Mouse (Mus musculus) heart, postnatal 36 days (tissue): ENCODE measurements around the gene Cpm. TPM values are rescaled to one million over a fixed set of nuclear protein-coding genes. Genes with fewer than 3 reads are reported as not detected.
A peak's percentile ranks its signal among the peaks of the same experiment; 100 is the strongest.
"Not testable (repeated sequence)": the region's sequence is repeated elsewhere in the genome, so short reads cannot be mapped to it uniquely, and the experiment has no call there.

ENCODE experiments used
- DNase-seq, 2 experiments: peaks; one replicate each; pipeline ENCODE4 v3.0.0; 2021 to 2022
- intact Hi-C: fragments of 180-260 bp; cut with DNase I; formaldehyde crosslinking; loops from one replicate; pipeline ENCODE4 v1.15.1; 2025
- total RNA-seq, 2 experiments: library from RNA; stranded (reverse); gene quantifications; 2 replicates each; pipeline ENCODE4 v1.2.3; 2021

Gene Cpm
- total RNA-seq, 2 experiments from 2014 or later = 3.7 to 3.9 TPM

GRCm38 (mm10) chr10:117709930-117710603 is 80.8 kb downstream of the Cpm start:
- DNase-seq = peak; percentile 79 to 89
- intact Hi-C loops = loop anchor here (2.0 kb wide), 1 partner anchor 35 kb away; no protein-coding TSS in a partner anchor

DNA sequence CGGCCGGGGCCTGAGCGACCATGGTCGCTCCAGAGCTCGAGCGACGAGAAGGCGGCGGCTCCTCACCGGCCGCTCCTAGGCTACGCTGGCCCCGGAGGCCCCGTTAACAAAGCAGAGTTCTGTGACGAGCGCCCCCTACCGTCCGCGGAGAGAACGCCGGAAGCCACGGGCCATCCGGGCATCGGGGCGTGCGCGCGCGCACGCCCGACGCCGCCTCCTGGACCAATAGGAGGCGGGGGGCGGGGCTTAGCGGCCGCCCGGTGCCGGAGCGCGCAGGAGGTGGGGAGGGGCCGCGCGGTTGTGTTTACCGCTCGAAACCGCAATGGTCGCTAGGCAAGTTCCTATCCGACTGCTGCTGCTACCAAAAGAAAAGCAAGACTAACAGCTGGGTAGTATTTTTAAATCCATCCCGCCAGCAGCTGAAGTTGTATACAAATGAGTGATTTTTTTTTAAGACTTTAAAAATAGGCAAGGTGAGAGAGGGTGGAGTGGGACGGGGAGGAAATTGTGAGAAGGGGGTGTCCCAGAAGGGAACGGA is 81.4 kb downstream of the Cpm start, which contains the start of gene Mdm2:
Mdm2 (minus strand) TSS at position 155 of the 538 bp plus-strand sequence.
- DNase-seq = peak; percentile 98 to 99
- intact Hi-C loops = loop anchor here (2.0 kb wide), 1 partner anchor 34 kb away; no protein-coding TSS in a partner anchor

GRCm38 (mm10) chr10:117711408-117711807 is 82.1 kb downstream of the Cpm start:
- intact Hi-C loops = loop anchor here (2.0 kb wide), 1 partner anchor 33 kb away; no protein-coding TSS in a partner anchor
- DNase-seq = no peak

GRCm38 (mm10) chr10:117712191-117712754 is 83.0 kb downstream of the Cpm start:
- intact Hi-C loops = no loop called here
- DNase-seq = no peak

DNA sequence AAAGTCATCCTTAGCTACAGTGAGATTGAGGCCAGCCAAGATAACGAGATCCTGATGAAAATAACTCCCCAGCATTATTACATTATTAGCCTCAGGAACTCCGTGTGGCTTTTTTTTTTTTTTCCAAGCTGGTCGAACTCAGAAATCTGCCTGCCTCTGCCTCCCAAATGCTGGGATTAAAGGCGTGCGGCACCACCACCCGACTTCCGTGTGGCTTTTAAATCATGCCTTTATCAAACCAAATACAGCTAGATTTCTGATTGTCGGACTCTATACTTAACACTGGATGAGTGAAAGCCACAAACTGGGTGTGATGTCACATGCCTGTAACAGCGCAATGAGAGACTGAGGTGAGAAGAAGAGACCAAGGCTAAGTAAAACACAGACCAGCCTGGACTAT is 83.6 kb downstream of the Cpm start:
- DNase-seq = no peak
- intact Hi-C loops = no loop called here

GRCm38 (mm10) chr10:117713466-117713865 is 84.2 kb downstream of the Cpm start:
- no peak for DNase-seq
- intact Hi-C loops = no loop called here

DNA sequence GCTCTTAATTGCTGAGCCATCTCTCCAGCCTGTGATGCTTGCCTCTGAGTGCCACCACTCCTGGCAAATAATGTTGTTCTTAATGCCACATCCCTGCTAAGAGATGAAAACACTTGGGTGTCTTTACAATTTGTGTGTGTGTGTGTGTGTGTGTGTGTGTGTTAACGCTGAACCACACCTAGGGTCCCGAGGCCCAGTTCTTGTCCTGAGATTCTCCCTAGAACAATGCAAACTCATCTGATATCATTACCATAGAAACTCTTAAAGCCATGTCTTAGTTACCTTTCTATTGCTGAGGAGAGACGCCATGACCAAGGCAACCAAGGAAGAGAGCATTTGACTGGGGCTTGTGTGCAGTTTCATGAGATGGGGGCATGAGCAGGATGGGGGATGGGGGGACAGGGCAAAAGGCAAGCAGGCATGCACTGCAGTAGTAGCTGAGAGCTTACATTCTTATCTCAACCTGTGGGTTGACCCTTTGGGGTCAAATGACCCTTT is 84.8 kb downstream of the Cpm start:
- intact Hi-C loops = no loop called here

GRCm38 (mm10) chr10:117714928-117715500 is 85.7 kb downstream of the Cpm start:
- no peak for DNase-seq
- intact Hi-C loops = no loop called here

More for the DNA sequence above, 84.8 kb downstream of the Cpm start:
- no peak for DNase-seq

- intact Hi-C loops, DNase-seq: not testable (repeated sequence)
Measured at GRCm38 (mm10) chr10:117715654-117716053, 86.4 kb downstream of the Cpm start.

- intact Hi-C loops = no loop called here
- DNase-seq = no peak
Measured at GRCm38 (mm10) chr10:117716686-117717085, 87.4 kb downstream of the Cpm start.

DNA sequence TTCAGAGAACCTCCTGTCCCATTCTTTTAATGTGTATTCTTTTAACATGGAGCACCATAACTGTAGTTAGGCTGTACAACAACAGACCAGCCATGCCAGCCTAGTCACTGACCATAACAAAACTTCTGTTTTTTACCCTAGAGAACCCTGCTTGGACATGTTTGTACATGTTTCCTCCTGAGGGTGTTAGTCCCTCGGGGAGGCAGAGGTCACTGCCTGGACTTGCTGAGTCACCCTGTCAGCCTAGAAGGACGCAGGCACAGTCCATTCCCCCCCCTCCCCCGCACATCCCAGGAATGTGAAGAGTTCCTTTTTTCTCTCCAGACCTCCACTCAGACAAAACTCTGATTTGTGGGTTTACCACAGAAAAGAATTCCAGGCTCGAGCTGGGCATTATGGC is 88.3 kb downstream of the Cpm start:
- intact Hi-C loops = no loop called here

GRCm38 (mm10) chr10:117718161-117719119 is 89.1 kb downstream of the Cpm start:
- intact Hi-C loops = no loop called here
- peak; percentile 53 to 61 for DNase-seq

More for the DNA sequence above, 88.3 kb downstream of the Cpm start:
- peak; percentile 43 to 45 for DNase-seq

DNA sequence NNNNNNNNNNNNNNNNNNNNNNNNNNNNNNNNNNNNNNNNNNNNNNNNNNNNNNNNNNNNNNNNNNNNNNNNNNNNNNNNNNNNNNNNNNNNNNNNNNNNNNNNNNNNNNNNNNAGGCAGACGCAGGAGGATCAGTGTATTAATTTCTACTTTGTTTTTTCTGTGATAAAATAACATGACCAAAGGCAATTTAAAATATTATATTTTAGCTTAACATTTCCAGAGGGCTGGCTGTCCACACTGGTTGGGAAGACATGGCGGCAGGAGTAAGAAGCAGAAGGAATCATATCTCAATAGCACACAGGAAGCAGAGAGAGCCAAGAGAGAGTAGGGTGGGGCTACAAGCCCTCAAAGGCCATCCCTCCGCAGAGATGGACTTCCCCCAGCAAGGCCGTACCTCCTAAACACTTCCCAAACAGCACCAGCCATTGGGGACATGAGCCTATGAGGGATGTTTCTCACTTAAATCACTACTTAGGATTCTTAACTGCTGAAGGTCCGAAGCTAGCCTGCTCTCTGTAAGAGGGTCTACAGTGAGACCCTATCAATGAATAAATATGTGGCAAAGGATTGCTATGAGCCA is 94.9 kb downstream of the Cpm start:
- no peak for DNase-seq
- intact Hi-C loops = no loop called here

DNA sequence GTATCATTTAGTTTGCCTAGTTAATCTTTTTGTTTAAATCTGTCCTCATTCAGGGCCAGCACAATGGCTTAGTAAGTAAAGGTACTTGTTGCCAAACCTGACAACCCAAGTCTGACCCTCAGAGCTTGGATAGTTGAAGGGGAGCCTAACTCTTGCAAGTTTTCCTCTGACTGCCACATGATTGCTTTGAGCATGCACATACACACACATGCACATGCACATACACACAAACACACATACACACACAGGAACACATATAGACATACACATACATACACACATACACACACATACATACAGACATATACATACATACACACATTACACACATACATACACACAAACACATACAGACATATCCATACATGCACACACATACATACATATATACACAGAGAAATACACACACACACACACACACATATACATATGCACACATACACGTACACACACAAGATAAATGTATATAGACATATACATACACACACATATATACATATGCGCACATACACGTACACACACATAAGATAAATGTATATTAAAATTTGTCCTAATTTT is 95.6 kb downstream of the Cpm start:
- DNase-seq = no peak
- intact Hi-C loops = no loop called here

DNA sequence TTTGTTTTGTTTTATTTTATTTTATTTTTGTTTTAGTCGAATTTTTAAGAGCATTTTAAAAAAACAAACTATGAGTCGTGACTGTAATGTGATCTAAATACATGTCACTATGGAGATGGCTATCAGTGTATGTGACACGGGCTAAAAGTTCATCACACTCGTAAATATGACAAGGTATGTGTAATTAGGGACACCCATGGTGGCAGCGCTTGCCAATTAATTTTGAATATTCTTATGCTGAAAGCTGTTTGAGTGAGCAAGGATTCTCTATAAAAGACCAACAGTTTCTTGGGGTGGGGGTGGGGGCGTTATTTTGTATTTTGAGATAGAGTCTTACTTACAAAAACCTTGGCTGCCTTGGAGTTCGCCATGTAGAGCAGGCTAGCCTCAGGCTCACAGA is 96.4 kb downstream of the Cpm start:
- intact Hi-C loops = no loop called here
- no peak for DNase-seq

GRCm38 (mm10) chr10:117726350-117726749 is 97.0 kb downstream of the Cpm start:
- intact Hi-C loops = no loop called here
- no peak for DNase-seq

DNA sequence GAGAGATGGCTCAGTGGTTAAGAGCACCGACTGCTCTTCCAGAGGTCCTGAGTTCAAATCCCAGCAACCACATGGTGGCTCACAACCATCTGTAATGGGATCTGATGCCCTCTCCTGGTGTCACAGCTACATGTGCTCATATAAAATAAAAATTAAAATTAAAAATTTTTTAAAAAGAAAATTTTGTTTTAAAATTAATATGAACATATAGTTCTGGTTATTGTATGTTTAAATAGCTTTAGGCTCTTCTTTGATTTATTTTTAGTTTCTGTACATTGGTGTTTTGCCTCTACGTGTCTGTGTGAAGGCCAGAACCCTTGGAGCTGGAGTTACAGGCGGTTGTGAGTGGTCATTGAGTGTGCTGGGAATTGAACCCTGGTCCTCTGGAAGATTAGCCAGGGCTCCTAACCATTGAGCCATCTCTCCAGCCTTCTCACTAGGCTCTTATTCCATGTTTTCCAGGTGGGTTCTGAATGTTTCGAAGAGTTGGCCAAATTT is 97.6 kb downstream of the Cpm start:
- intact Hi-C loops = no loop called here
- no peak for DNase-seq

DNA sequence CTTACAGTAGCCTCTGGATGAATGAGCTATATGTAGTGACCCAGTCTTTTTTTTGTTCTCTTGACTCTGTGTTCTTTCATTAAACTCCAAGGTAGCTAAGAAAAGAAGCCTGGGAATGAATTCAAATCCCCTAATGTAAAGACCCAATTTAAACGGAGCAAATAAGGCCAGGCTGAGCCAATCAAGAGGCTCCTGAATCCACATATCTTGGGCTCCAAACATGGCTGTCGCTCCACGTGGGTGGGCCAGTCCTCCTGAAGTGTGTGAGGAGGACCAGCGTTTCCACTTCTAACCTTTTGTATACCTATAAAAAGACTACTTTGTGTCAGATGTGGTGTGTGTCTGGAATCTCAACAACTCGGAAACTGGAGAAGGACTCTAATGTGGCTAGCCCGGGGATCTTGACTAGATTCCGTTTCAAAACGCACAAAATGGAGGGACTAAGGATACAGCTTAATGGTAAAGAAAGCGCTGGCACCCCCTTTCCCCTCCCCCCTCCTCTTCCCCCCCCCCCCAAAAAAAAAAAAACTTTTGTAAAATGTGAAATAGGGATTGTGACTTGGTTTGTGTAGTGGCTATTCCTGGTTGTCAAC is 98.3 kb downstream of the Cpm start:
- DNase-seq = no peak
- intact Hi-C loops = no loop called here

DNA sequence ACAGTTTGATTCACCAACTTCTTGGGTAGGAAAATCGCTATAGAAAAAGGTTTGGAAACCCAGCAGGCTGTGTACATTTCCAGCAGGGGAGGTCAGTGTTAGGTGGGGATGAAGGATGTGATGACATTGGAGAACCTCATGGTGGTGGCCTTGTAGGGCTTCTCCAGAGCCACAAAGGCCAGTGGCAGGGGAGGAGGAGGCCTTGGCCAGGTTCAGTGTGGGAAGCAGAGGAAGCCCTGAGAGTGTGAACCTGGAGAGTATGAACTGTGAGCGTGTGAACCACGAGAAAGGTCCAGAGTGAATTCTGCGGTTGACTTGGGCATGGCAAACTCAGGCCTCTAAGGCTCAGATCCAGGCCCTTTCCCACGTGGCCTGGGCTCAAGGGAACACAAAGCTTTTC is 99.3 kb downstream of the Cpm start:
- DNase-seq = no peak
- intact Hi-C loops = no loop called here
